Mouse (Mus musculus) neural tube, embryonic 14.5 days (tissue): ENCODE measurements around the gene Nfkbia. TPM values are rescaled to one million over a fixed set of nuclear protein-coding genes. Genes with fewer than 3 reads are reported as not detected.
A peak's percentile ranks its signal among the peaks of the same experiment; 100 is the strongest.

ENCODE experiments used
- ATAC-seq: fragments of 200-750 bp; cut with Nextera tagmentation; 2 replicates; pipeline ENCODE4 v1.8.0; 2017; ENCODE audit warnings: low read depth, mild to moderate bottlenecking, moderate TSS enrichment, moderate library complexity
- H3K27ac ChIP-seq: fragments of 300-500 bp; sonication (generic); 2 replicates; pipeline ENCODE4 v1.5.1; 2014; ENCODE audit warnings: low read depth, mild to moderate bottlenecking, control low read depth, low read length, moderate library complexity, mixed read lengths
- H3K27me3 ChIP-seq: fragments of 300-500 bp; sonication (generic); 2 replicates; pipeline ENCODE4 v1.6.1; 2014; ENCODE audit warnings: low read length; ENCODE audit not compliant: control insufficient read depth, insufficient read depth
- H3K36me3 ChIP-seq: fragments of 300-500 bp; sonication (generic); 2 replicates; pipeline ENCODE4 v1.6.1; 2014; ENCODE audit warnings: low read length, mixed read lengths; ENCODE audit not compliant: control insufficient read depth, insufficient read depth
- H3K4me1 ChIP-seq: fragments of 300-500 bp; sonication (generic); 2 replicates; pipeline ENCODE4 v1.6.1; 2014; ENCODE audit warnings: low read length; ENCODE audit not compliant: control insufficient read depth, insufficient read depth
- H3K4me2 ChIP-seq: fragments of 300-500 bp; sonication (generic); 2 replicates; pipeline ENCODE4 v1.6.1; 2014; ENCODE audit warnings: mild to moderate bottlenecking, low read depth, low read length, control low read depth
- H3K4me3 ChIP-seq: fragments of 300-500 bp; sonication (generic); 2 replicates; pipeline ENCODE4 v1.5.1; 2014; ENCODE audit warnings: low read depth, low read length, control low read depth, mixed read lengths
- H3K9ac ChIP-seq: fragments of 300-500 bp; sonication (generic); replicated peaks from 2 replicates; pipeline ENCODE4 v1.6.1; 2014; ENCODE audit warnings: low read depth, mild to moderate bottlenecking, control low read depth, low read length, mixed read lengths
- H3K9me3 ChIP-seq: fragments of 300-500 bp; sonication (generic); 2 replicates; pipeline ENCODE4 v1.6.1; 2016; ENCODE audit warnings: low read length; ENCODE audit not compliant: control insufficient read depth
- WGBS: fragments of 180-500 bp; shearing (Covaris S2); extraction: QIAGEN DNeasy Blood & Tissue Kit; methylation state at CpG from one replicate; pipeline ENCODE4 v1.1.7; 2014; 5-methylcytosine and 5-hydroxymethylcytosine counted together
- polyA plus RNA-seq: library from polyadenylated mRNA; unstranded; fragments of >200 nt; fragmentation: Nextera tagmentation; extraction: Ambion mirVana; gene quantifications from 2 replicates; pipeline ENCODE4 v1.2.1, GENCODE M21; 2014

Nfkbia gene
- polyA plus RNA-seq, 1 experiment from 2014 or later = 62.7 TPM

- no peak overlapping the region for H3K9ac ChIP-seq
- no peak overlapping the region for H3K4me3 ChIP-seq
- WGBS = 70% methylated on average over 4 of the region's 4 CpGs
- H3K4me1 ChIP-seq = 0 out of 2 replicates have a peak, but pooled peaks cover 6% of the 10 kb centered on the region
- H3K9me3 ChIP-seq = no peaks in the 10 kb centered on the region
- no peaks in the 10 kb centered on the region for H3K36me3 ChIP-seq
- H3K4me2 ChIP-seq = no peak overlapping the region
- no peak for ATAC-seq
- H3K27ac ChIP-seq = no peak overlapping the region
- no peaks in the 10 kb centered on the region for H3K27me3 ChIP-seq
Measured at GRCm38 (mm10) chr12:55444031-55444451, 48.4 kb downstream of the Nfkbia start.

- Histone ChIP-seq H3K4me1 (0 out of 2 replicates have a peak, but pooled peaks cover 6% of the 10 kb centered on the region), H3K9me3 (no peaks in the 10 kb centered on the region), H3K4me3 (no peak overlapping the region), H3K27ac (peak overlapping the region; percentile 39; the same call in 1 of the 2 replicates), H3K27me3 (no peaks in the 10 kb centered on the region), H3K4me2 (no peak overlapping the region), H3K36me3 (no peaks in the 10 kb centered on the region), H3K9ac (no peak overlapping the region)
- WGBS = 73% methylated on average over 9 of the region's 9 CpGs
- ATAC-seq = peak; percentile 29; the same call in 1 of the 2 replicates
Measured at GRCm38 (mm10) chr12:55442861-55443850, 49.3 kb downstream of the Nfkbia start.

GRCm38 (mm10) chr12:55442245-55442644 is 50.2 kb downstream of the Nfkbia start:
- no peaks in the 10 kb centered on the region for H3K36me3 ChIP-seq
- H3K4me3 ChIP-seq = no peak overlapping the region
- no peak overlapping the region for H3K27ac ChIP-seq
- 0 out of 2 replicates have a peak, but pooled peaks cover 6% of the 10 kb centered on the region for H3K4me1 ChIP-seq
- 100% methylated on average over 1 of the region's 1 CpGs for WGBS
- H3K27me3 ChIP-seq = no peaks in the 10 kb centered on the region
- no peak for ATAC-seq
- H3K9ac ChIP-seq = no peak overlapping the region
- no peak overlapping the region for H3K4me2 ChIP-seq
- H3K9me3 ChIP-seq = no peaks in the 10 kb centered on the region

GRCm38 (mm10) chr12:55440416-55440815 is 52.0 kb downstream of the Nfkbia start:
- Histone ChIP-seq H3K36me3 (no peaks in the 10 kb centered on the region), H3K4me3 (no peak overlapping the region), H3K4me1 (0 out of 2 replicates have a peak, but pooled peaks cover 3% of the 10 kb centered on the region), H3K27me3 (no peaks in the 10 kb centered on the region), H3K4me2 (no peak overlapping the region), H3K9ac (no peak overlapping the region), H3K27ac (no peak overlapping the region), H3K9me3 (no peaks in the 10 kb centered on the region)
- 79% methylated on average over 5 of the region's 5 CpGs for WGBS
- no peak for ATAC-seq

Other genes with a start within 250 kb of the Nfkbia start
- gene 1110008L16Rik, start 193.1 kb downstream of the Nfkbia start, polyA plus RNA-seq = 9.2 and 11.4 TPM in 2 replicates
- gene Ppp2r3c, start 189.6 kb downstream of the Nfkbia start, polyA plus RNA-seq = 27.8 and 31.1 TPM in 2 replicates
- 420 and 439 TPM in 2 replicates for gene Psma6, start 108.4 kb downstream of the Nfkbia start, polyA plus RNA-seq
- 0.16 TPM in 1 of 2 replicates, not detected in the other for gene Aldoart2, start 72.6 kb upstream of the Nfkbia start, polyA plus RNA-seq
- 0.24 and 1.2 TPM in 2 replicates for gene Insm2, start 106.8 kb upstream of the Nfkbia start, polyA plus RNA-seq